Mouse (Mus musculus): Measurements from ENCODE around the gene Slc1a3. TPM values are rescaled to one million over a fixed set of nuclear protein-coding genes. Genes with fewer than 3 reads are reported as not detected.

Gene Slc1a3
- polyA plus RNA-seq, 1 experiment from 2014 or later = 25.2 TPM

DNA sequence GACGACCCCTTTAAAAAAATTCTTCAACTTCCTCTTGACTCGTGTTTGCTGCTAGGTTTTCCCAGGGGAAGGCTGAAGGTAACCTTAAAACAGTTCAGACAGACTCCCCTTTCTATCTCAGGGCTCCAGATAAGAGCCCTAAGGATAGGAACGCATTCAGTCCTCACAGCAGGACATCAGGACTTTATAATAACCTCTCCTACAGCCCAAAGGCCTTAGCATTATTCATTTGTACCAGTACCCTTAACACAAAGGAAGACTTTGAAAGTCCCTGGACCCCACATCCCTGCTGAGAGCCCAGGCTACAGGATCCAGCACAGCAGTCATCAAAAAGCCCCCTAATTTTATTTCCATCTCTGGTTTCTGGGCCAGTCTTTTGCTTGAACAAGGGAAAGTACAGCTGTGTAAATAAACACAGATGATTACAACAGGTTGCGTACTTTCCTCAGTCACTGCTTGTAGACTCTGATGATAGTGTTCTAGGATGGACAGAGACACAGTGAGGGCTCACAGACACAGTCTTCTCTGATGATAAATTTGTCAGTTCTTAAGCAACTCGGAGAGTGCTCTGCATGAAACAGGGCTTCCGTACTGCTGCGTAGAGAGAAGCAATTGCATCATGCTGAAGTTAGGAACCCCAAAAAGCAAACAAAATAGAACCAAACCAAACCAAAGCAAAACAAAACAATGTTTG, 23.3 kb upstream of the Slc1a3 start:
- no peak overlapping the region for H3K27ac ChIP-seq (ENCODE audit: low read length)
- no peak overlapping the region for H3K4me2 ChIP-seq (ENCODE audit: low read depth, low read length)
- no peaks in the 10 kb centered on the region for H3K27me3 ChIP-seq (ENCODE audit: control insufficient read depth, insufficient read depth, low read depth, low read length)
- H3K4me1 ChIP-seq (replicated peaks; ENCODE audit: control insufficient read depth, insufficient read depth, low read length) = no peaks in the 10 kb centered on the region
- no peak overlapping the region for H3K9ac ChIP-seq (ENCODE audit: low read length)
- no peaks in the 10 kb centered on the region for H3K36me3 ChIP-seq (ENCODE audit: control insufficient read depth, insufficient read depth, low read length)
- H3K4me3 ChIP-seq (ENCODE audit: low read length) = no peak overlapping the region
- WGBS = 24% methylated on average over 7 of the region's 7 CpGs
- no peaks in the 10 kb centered on the region for H3K9me3 ChIP-seq (ENCODE audit: control insufficient read depth, low read length)
- peak; percentile 36; the same call in 1 of the 2 replicates for ATAC-seq (ENCODE audit: low read depth)

GRCm38 (mm10) chr15:8728861-8729260, 18.3 kb upstream of the Slc1a3 start:
- 86% methylated on average over 7 of the region's 7 CpGs for WGBS
- Histone ChIP-seq H3K36me3 (ENCODE audit: control insufficient read depth, insufficient read depth, low read length) (no peaks in the 10 kb centered on the region), H3K4me2 (ENCODE audit: low read depth, low read length) (no peak overlapping the region), H3K9ac (ENCODE audit: low read length) (no peak overlapping the region), H3K4me3 (ENCODE audit: low read length) (no peak overlapping the region), H3K9me3 (ENCODE audit: control insufficient read depth, low read length) (no peaks in the 10 kb centered on the region), H3K27ac (ENCODE audit: low read length) (no peak overlapping the region), H3K4me1 (replicated peaks; ENCODE audit: control insufficient read depth, insufficient read depth, low read length) (no peaks in the 10 kb centered on the region), H3K27me3 (ENCODE audit: control insufficient read depth, insufficient read depth, low read depth, low read length) (no peaks in the 10 kb centered on the region)
- ATAC-seq (ENCODE audit: low read depth) = no peak

GRCm38 (mm10) chr15:8722386-8723100, 12.0 kb upstream of the Slc1a3 start:
- ATAC-seq (ENCODE audit: low read depth) = peak; percentile 84
- Histone ChIP-seq H3K4me2 (ENCODE audit: low read depth, low read length) (no peak overlapping the region), H3K9ac (ENCODE audit: low read length) (no peak overlapping the region), H3K4me3 (ENCODE audit: low read length) (no peak overlapping the region), H3K27me3 (ENCODE audit: control insufficient read depth, insufficient read depth, low read depth, low read length) (no peaks in the 10 kb centered on the region), H3K9me3 (ENCODE audit: control insufficient read depth, low read length) (no peaks in the 10 kb centered on the region), H3K4me1 (replicated peaks; ENCODE audit: control insufficient read depth, insufficient read depth, low read length) (no peaks in the 10 kb centered on the region; the same call in 1 of the 2 replicates), H3K36me3 (ENCODE audit: control insufficient read depth, insufficient read depth, low read length) (no peaks in the 10 kb centered on the region), H3K27ac (ENCODE audit: low read length) (peak overlapping the region; percentile 19; the same call in 1 of the 2 replicates)
- WGBS = 49% methylated on average over 14 of the region's 14 CpGs

GRCm38 (mm10) chr15:8721746-8722145, 11.2 kb upstream of the Slc1a3 start:
- Histone ChIP-seq H3K9ac (ENCODE audit: low read length) (no peak overlapping the region), H3K36me3 (ENCODE audit: control insufficient read depth, insufficient read depth, low read length) (no peaks in the 10 kb centered on the region), H3K4me1 (replicated peaks; ENCODE audit: control insufficient read depth, insufficient read depth, low read length) (no peaks in the 10 kb centered on the region; the same call in 1 of the 2 replicates), H3K9me3 (ENCODE audit: control insufficient read depth, low read length) (no peaks in the 10 kb centered on the region), H3K27ac (ENCODE audit: low read length) (no peak overlapping the region), H3K4me2 (ENCODE audit: low read depth, low read length) (no peak overlapping the region), H3K4me3 (ENCODE audit: low read length) (no peak overlapping the region), H3K27me3 (ENCODE audit: control insufficient read depth, insufficient read depth, low read depth, low read length) (no peaks in the 10 kb centered on the region)
- ATAC-seq (ENCODE audit: low read depth) = no peak
- 98% methylated on average over 3 of the region's 3 CpGs for WGBS

DNA sequence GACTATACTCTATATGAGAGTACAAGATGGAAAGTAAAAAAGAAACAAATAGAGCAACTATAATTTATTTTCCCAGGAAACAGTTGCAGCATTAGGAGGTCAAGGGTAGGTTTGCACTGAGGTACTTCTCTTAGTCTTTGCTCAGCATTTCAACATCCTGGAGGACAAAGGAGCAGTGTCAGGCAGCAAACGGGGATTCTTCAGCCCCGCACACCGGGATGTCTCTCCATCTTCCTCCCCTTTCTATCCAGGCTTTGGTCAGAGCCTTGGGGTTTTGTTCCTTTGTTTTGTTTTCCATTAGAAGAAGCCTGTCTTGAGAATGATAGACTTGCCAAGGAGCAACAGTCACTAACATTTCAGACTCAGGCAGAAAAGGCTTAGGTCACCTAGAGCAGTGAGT, 10.4 kb upstream of the Slc1a3 start:
- no peaks in the 10 kb centered on the region for H3K36me3 ChIP-seq (ENCODE audit: control insufficient read depth, insufficient read depth, low read length)
- H3K9me3 ChIP-seq (ENCODE audit: control insufficient read depth, low read length) = no peaks in the 10 kb centered on the region
- 58% methylated on average over 3 of the region's 3 CpGs for WGBS
- no peak for ATAC-seq (ENCODE audit: low read depth)
- no peak overlapping the region for H3K27ac ChIP-seq (ENCODE audit: low read length)
- H3K27me3 ChIP-seq (ENCODE audit: control insufficient read depth, insufficient read depth, low read depth, low read length) = no peaks in the 10 kb centered on the region
- H3K4me1 ChIP-seq (replicated peaks; ENCODE audit: control insufficient read depth, insufficient read depth, low read length) = peaks cover 3% of the 10 kb centered on the region; the same call in 1 of the 2 replicates
- no peak overlapping the region for H3K9ac ChIP-seq (ENCODE audit: low read length)
- H3K4me3 ChIP-seq (ENCODE audit: low read length) = no peak overlapping the region
- no peak overlapping the region for H3K4me2 ChIP-seq (ENCODE audit: low read depth, low read length)

DNA sequence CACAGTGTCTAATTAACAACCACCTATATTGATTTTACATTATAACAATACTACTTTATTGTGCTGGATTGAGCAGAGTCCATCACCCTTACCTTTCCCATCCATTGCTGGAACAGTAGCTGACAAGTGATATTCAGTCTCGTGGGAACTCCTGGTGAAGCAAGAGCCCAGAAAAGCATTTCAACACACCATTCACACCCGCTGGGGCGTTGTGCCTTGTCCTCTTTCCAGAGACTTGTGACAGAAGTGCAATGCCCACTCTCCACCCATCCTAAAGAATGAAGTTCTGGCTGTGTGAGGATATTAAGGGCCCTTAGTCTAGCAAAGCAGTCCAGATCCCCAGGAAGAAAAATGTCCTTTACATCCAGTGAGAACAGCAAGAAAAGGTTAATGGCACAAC, 7.9 kb upstream of the Slc1a3 start:
- Histone ChIP-seq H3K4me1 (replicated peaks; ENCODE audit: control insufficient read depth, insufficient read depth, low read length) (peaks cover 3% of the 10 kb centered on the region; the same call in 1 of the 2 replicates), H3K4me3 (ENCODE audit: low read length) (no peak overlapping the region), H3K27ac (ENCODE audit: low read length) (no peak overlapping the region), H3K9me3 (ENCODE audit: control insufficient read depth, low read length) (no peaks in the 10 kb centered on the region), H3K27me3 (ENCODE audit: control insufficient read depth, insufficient read depth, low read depth, low read length) (no peaks in the 10 kb centered on the region), H3K9ac (ENCODE audit: low read length) (no peak overlapping the region), H3K36me3 (ENCODE audit: control insufficient read depth, insufficient read depth, low read length) (no peaks in the 10 kb centered on the region), H3K4me2 (ENCODE audit: low read depth, low read length) (no peak overlapping the region)
- WGBS = 78% methylated on average over 3 of the region's 3 CpGs
- no peak for ATAC-seq (ENCODE audit: low read depth)

DNA sequence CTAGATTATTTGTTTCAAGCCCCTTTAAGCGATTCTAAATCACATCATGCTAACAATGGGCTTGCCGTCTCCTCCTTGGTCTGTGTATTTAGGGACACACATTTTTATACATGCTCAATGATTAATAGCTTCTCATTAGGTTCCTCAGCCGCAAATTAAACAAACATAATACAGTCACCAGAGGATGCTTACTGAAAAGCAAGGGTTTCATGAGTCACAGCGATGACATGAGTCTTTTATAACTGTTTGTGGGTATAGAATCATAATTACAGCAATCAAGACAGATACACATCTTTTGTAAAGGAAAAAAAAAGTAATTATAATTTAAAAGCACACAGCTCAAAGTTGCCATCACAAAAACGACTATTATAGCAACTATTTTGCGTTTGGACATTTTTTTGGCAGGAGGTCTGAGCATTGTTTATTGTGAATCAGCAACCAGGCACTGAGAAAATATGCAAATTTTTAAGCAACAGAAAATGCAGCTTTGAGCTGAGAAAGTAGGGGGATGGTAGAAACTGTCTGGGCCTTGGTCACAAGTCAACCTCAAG, 6.5 kb upstream of the Slc1a3 start:
- Histone ChIP-seq H3K27me3 (ENCODE audit: control insufficient read depth, insufficient read depth, low read depth, low read length) (no peaks in the 10 kb centered on the region), H3K4me2 (ENCODE audit: low read depth, low read length) (peak overlapping the region; percentile 45; the same call in 1 of the 2 replicates), H3K27ac (ENCODE audit: low read length) (0 out of 2 replicates have a peak overlapping the region, but pooled peaks have one; percentile 2), H3K9ac (ENCODE audit: low read length) (no peak overlapping the region), H3K4me3 (ENCODE audit: low read length) (no peak overlapping the region), H3K36me3 (ENCODE audit: control insufficient read depth, insufficient read depth, low read length) (no peaks in the 10 kb centered on the region), H3K4me1 (replicated peaks; ENCODE audit: control insufficient read depth, insufficient read depth, low read length) (0 out of 2 replicates have a peak, but pooled peaks cover 3% of the 10 kb centered on the region), H3K9me3 (ENCODE audit: control insufficient read depth, low read length) (no peaks in the 10 kb centered on the region)
- ATAC-seq (ENCODE audit: low read depth) = no peak
- 30% methylated on average over 6 of the region's 6 CpGs for WGBS

GRCm38 (mm10) chr15:8716330-8716964, 5.9 kb upstream of the Slc1a3 start:
- H3K4me3 ChIP-seq (ENCODE audit: low read length) = no peak overlapping the region
- peak overlapping the region; percentile 45 for H3K4me2 ChIP-seq (ENCODE audit: low read depth, low read length)

GRCm38 (mm10) chr15:8715666-8716065, 5.1 kb upstream of the Slc1a3 start:
- Histone ChIP-seq H3K27me3 (ENCODE audit: control insufficient read depth, insufficient read depth, low read depth, low read length) (no peaks in the 10 kb centered on the region), H3K36me3 (ENCODE audit: control insufficient read depth, insufficient read depth, low read length) (no peaks in the 10 kb centered on the region)
- ATAC-seq (ENCODE audit: low read depth) = no peak

More at GRCm38 (mm10) chr15:8716330-8716964, 5.9 kb upstream of the Slc1a3 start:
- Histone ChIP-seq H3K36me3 (ENCODE audit: control insufficient read depth, insufficient read depth, low read length) (no peaks in the 10 kb centered on the region), H3K9ac (ENCODE audit: low read length) (peak overlapping the region; percentile 26; the same call in 1 of the 2 replicates), H3K4me1 (replicated peaks; ENCODE audit: control insufficient read depth, insufficient read depth, low read length) (peaks cover 9% of the 10 kb centered on the region; the same call in 1 of the 2 replicates), H3K27ac (ENCODE audit: low read length) (0 out of 2 replicates have a peak overlapping the region, but pooled peaks have one; percentile 27), H3K9me3 (ENCODE audit: control insufficient read depth, low read length) (no peaks in the 10 kb centered on the region), H3K27me3 (ENCODE audit: control insufficient read depth, insufficient read depth, low read depth, low read length) (no peaks in the 10 kb centered on the region)
- peak; percentile 44; the same call in 1 of the 2 replicates for ATAC-seq (ENCODE audit: low read depth)
- WGBS = 16% methylated on average over 12 of the region's 12 CpGs

More at GRCm38 (mm10) chr15:8715666-8716065, 5.1 kb upstream of the Slc1a3 start:
- Histone ChIP-seq H3K4me1 (replicated peaks; ENCODE audit: control insufficient read depth, insufficient read depth, low read length) (peaks cover 11% of the 10 kb centered on the region; the same call in 1 of the 2 replicates), H3K9me3 (ENCODE audit: control insufficient read depth, low read length) (no peaks in the 10 kb centered on the region), H3K27ac (ENCODE audit: low read length) (no peak overlapping the region), H3K9ac (ENCODE audit: low read length) (no peak overlapping the region), H3K4me2 (ENCODE audit: low read depth, low read length) (no peak overlapping the region), H3K4me3 (ENCODE audit: low read length) (no peak overlapping the region)
